Mouse (Mus musculus) forebrain, embryonic 16.5 days (tissue): ENCODE results near the gene Slc5a10. TPM values are rescaled to one million over a fixed set of nuclear protein-coding genes. Genes with fewer than 3 reads are reported as not detected.

Experiments
- ATAC-seq: fragments of 200-750 bp; cut with Nextera tagmentation; 2 replicates; pipeline ENCODE4 v1.8.0; 2017; ENCODE audit warnings: mild to moderate bottlenecking, moderate library complexity
- H3K27ac ChIP-seq: fragments of 300-500 bp; sonication (generic); 2 replicates; pipeline ENCODE4 v1.5.1; 2014; ENCODE audit warnings: low read length, control low read depth
- H3K27me3 ChIP-seq: fragments of 300-500 bp; sonication (generic); replicated peaks from 2 replicates; pipeline ENCODE4 v1.6.1; 2014; ENCODE audit warnings: low read length; ENCODE audit not compliant: control insufficient read depth, insufficient read depth
- H3K36me3 ChIP-seq: fragments of 300-500 bp; sonication (generic); 2 replicates; pipeline ENCODE4 v1.6.1; 2014; ENCODE audit not compliant: control insufficient read depth, insufficient read depth
- H3K4me1 ChIP-seq: fragments of 300-500 bp; sonication (generic); replicated peaks from 2 replicates; pipeline ENCODE4 v1.6.1; 2014; ENCODE audit warnings: low read length; ENCODE audit not compliant: control insufficient read depth, insufficient read depth
- H3K4me2 ChIP-seq: fragments of 300-500 bp; sonication (generic); 2 replicates; pipeline ENCODE4 v1.6.1; 2014; ENCODE audit warnings: mild to moderate bottlenecking, low read length, control low read depth
- H3K4me3 ChIP-seq: fragments of 300-500 bp; sonication (generic); replicated peaks from 2 replicates; pipeline ENCODE4 v1.5.1; 2014; ENCODE audit warnings: mild to moderate bottlenecking, low read length, control low read depth
- H3K9ac ChIP-seq: fragments of 300-500 bp; sonication (generic); replicated peaks from 2 replicates; pipeline ENCODE4 v1.6.1; 2014; ENCODE audit warnings: low read depth, low read length, control low read depth
- H3K9me3 ChIP-seq: fragments of 300-500 bp; sonication (generic); 2 replicates; pipeline ENCODE4 v1.6.1; 2016; ENCODE audit warnings: low read length; ENCODE audit not compliant: control insufficient read depth
- WGBS: fragments of 180-500 bp; shearing (Covaris S2); extraction: QIAGEN DNeasy Blood & Tissue Kit; methylation state at CpG from one replicate; pipeline ENCODE4 v1.1.7; 2014; 5-methylcytosine and 5-hydroxymethylcytosine counted together
- polyA plus RNA-seq: library from polyadenylated mRNA; unstranded; fragments of >200 nt; fragmentation: Nextera tagmentation; extraction: Ambion mirVana; gene quantifications from 2 replicates; pipeline ENCODE4 v1.2.1, GENCODE M21; 2015

Slc5a10 gene
- polyA plus RNA-seq, 1 experiment from 2014 or later = not detected

GRCm38 (mm10) chr11:61676216-61676854, 44.3 kb downstream of the Slc5a10 start:
- ATAC-seq = no peak
- H3K9me3 ChIP-seq = no peaks in the 10 kb centered on the region
- no peak overlapping the region for H3K4me2 ChIP-seq
- peaks cover 5% of the 10 kb centered on the region for H3K4me1 ChIP-seq
- no peak overlapping the region for H3K4me3 ChIP-seq
- no peaks in the 10 kb centered on the region for H3K27me3 ChIP-seq
- no peaks in the 10 kb centered on the region for H3K36me3 ChIP-seq
- no peak overlapping the region for H3K9ac ChIP-seq
- H3K27ac ChIP-seq = no peak overlapping the region
- 77% methylated on average over 7 of the region's 7 CpGs for WGBS

GRCm38 (mm10) chr11:61675332-61675731, 45.3 kb downstream of the Slc5a10 start:
- peaks cover 5% of the 10 kb centered on the region for H3K4me1 ChIP-seq

DNA sequence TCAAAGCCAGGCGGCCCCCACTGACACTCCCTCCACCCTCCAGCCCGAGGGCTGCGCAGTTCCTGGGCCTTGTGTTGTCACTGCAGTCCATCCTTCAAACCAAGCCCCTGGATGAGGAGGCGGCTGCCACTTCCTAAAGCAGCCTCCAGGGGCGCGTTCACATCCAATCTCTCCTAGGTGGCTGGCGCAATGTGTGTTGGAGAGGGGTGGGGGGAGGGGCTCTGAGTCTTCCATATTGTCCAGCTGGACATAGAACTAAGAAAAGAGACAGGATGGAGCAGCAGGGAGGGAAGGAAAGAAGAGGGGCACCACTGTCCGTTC, 45.8 kb downstream of the Slc5a10 start:
- Histone ChIP-seq H3K9ac (no peak overlapping the region), H3K27ac (no peak overlapping the region), H3K9me3 (no peaks in the 10 kb centered on the region), H3K27me3 (no peaks in the 10 kb centered on the region), H3K4me1 (peaks cover 5% of the 10 kb centered on the region), H3K36me3 (no peaks in the 10 kb centered on the region), H3K4me3 (no peak overlapping the region), H3K4me2 (no peak overlapping the region)
- WGBS = 4% methylated on average over 8 of the region's 8 CpGs
- ATAC-seq = peak; percentile 66

More at GRCm38 (mm10) chr11:61675332-61675731, 45.3 kb downstream of the Slc5a10 start:
- no peaks in the 10 kb centered on the region for H3K36me3 ChIP-seq
- 67% methylated on average over 2 of the region's 2 CpGs for WGBS
- no peaks in the 10 kb centered on the region for H3K27me3 ChIP-seq
- no peak overlapping the region for H3K9ac ChIP-seq
- no peak overlapping the region for H3K4me2 ChIP-seq
- no peak overlapping the region for H3K4me3 ChIP-seq
- no peak overlapping the region for H3K27ac ChIP-seq
- H3K9me3 ChIP-seq = no peaks in the 10 kb centered on the region
- no peak for ATAC-seq

DNA sequence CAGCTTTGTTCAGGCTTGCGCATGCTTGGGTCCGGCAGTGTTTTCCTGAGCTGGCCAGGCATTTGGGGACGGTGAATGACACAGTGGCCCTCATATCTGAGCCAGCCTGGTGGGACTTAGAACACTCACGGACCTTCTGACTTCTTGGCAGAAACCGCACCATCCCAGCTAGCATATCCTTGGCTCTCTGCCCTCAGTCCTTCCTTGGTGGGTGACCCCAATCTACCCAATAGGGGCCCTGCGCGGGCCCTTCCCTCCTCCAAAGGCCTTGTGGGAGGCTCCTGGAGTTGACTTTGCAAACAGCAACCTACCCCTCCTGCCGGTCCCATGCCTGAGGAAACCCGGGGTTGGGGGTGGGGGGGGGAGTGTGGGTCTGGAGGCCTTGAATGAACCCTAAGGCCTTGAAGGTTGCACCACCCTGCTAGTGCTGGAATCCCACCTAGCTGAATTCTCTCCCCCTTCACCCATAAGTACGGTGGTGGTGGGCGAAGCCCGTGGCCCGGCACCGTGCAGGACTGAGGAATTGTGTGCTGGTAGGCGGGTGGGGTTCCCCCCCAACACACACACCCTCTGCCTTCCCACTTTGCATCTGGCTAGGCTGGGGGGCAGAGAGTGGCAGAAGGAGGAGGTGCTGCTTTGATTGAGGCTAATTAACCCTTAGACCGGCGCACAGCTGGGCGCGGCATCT, 46.3 kb downstream of the Slc5a10 start:
- 23% methylated on average over 18 of the region's 19 CpGs for WGBS
- no peaks in the 10 kb centered on the region for H3K9me3 ChIP-seq

GRCm38 (mm10) chr11:61673686-61674085, 46.9 kb downstream of the Slc5a10 start:
- H3K27me3 ChIP-seq = no peaks in the 10 kb centered on the region
- no peak overlapping the region for H3K4me3 ChIP-seq
- no peaks in the 10 kb centered on the region for H3K9me3 ChIP-seq
- H3K36me3 ChIP-seq = no peaks in the 10 kb centered on the region
- peaks cover 5% of the 10 kb centered on the region for H3K4me1 ChIP-seq
- no peak overlapping the region for H3K27ac ChIP-seq
- no peak overlapping the region for H3K4me2 ChIP-seq
- H3K9ac ChIP-seq = no peak overlapping the region
- no peak for ATAC-seq
- WGBS = 32% methylated on average over 8 of the region's 8 CpGs

More for the DNA sequence above, 46.3 kb downstream of the Slc5a10 start:
- Histone ChIP-seq H3K4me3 (no peak overlapping the region), H3K4me2 (no peak overlapping the region), H3K27me3 (no peaks in the 10 kb centered on the region), H3K36me3 (no peaks in the 10 kb centered on the region), H3K4me1 (peaks cover 5% of the 10 kb centered on the region), H3K27ac (no peak overlapping the region), H3K9ac (no peak overlapping the region)
- peak; percentile 36; the same call in 1 of the 2 replicates for ATAC-seq

GRCm38 (mm10) chr11:61671781-61672383, 48.7 kb downstream of the Slc5a10 start:
- ATAC-seq = no peak
- no peaks in the 10 kb centered on the region for H3K36me3 ChIP-seq
- 69% methylated on average over 19 of the region's 19 CpGs for WGBS
- no peak overlapping the region for H3K4me3 ChIP-seq
- no peak overlapping the region for H3K27ac ChIP-seq
- peaks cover 5% of the 10 kb centered on the region for H3K4me1 ChIP-seq
- H3K9me3 ChIP-seq = no peaks in the 10 kb centered on the region
- no peak overlapping the region for H3K4me2 ChIP-seq
- no peaks in the 10 kb centered on the region for H3K27me3 ChIP-seq
- H3K9ac ChIP-seq = no peak overlapping the region

DNA sequence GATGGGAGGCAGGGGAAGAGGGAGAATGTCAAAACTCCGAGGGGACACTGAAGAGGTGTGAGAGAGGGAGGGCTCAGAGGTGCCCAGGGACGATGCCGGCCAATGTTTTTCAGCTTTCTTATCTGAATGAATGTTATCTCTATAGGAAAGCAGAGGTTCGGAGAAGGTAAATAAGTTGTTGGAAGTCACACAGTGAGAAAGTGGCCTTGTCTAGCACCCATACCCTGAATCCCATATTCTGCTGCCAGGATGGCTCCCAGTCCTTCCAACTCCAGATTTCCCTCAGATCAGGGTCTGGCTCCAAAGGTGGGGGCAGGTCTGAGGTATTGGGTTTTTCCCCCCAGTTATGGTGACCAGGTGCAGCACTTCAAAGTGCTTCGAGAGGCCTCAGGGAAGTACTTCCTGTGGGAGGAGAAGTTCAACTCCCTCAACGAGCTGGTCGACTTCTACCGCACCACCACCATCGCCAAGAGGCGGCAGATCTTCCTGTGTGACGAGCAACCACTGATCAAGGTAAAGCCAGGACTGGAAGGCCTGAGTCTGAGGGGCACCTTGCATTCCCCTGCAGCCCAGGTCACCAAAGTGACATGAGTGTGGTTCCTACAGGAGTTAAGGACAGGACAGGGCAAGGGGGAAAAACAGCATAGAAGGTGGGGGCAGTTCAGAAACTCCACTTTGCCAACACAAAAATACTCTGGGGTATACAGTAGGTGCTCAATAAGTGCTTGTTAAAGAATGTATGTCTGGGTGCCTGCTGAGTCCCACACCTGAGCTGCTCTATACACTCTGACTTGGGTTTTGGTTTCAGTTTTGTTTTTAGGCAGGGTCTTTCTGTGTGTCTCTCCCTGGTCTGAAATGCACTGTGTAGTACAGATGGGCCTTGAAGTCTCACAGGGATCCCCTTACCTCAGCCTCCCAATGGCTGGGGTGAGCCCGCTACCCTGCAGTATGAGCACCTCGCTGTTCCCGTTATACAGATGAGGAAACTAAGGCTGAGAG, 50.8 kb downstream of the Slc5a10 start:
- Histone ChIP-seq H3K4me3 (no peak overlapping the region), H3K27ac (no peak overlapping the region), H3K4me1 (peaks cover 3% of the 10 kb centered on the region), H3K9me3 (no peaks in the 10 kb centered on the region), H3K36me3 (no peaks in the 10 kb centered on the region), H3K9ac (no peak overlapping the region), H3K27me3 (no peaks in the 10 kb centered on the region), H3K4me2 (no peak overlapping the region)
- no peak for ATAC-seq
- WGBS = 85% methylated on average over 14 of the region's 14 CpGs

GRCm38 (mm10) chr11:61667782-61668181, 52.8 kb downstream of the Slc5a10 start:
- Histone ChIP-seq H3K4me1 (no peaks in the 10 kb centered on the region), H3K27ac (no peak overlapping the region), H3K4me3 (no peak overlapping the region), H3K9ac (no peak overlapping the region), H3K9me3 (no peaks in the 10 kb centered on the region), H3K36me3 (no peaks in the 10 kb centered on the region), H3K27me3 (no peaks in the 10 kb centered on the region), H3K4me2 (no peak overlapping the region)
- ATAC-seq = no peak
- 85% methylated on average over 5 of the region's 5 CpGs for WGBS

- Histone ChIP-seq H3K9me3 (no peaks in the 10 kb centered on the region), H3K4me2 (no peak overlapping the region), H3K9ac (no peak overlapping the region), H3K27ac (no peak overlapping the region), H3K36me3 (no peaks in the 10 kb centered on the region), H3K4me1 (no peaks in the 10 kb centered on the region), H3K27me3 (no peaks in the 10 kb centered on the region), H3K4me3 (no peak overlapping the region)
- ATAC-seq = no peak
- WGBS = 84% methylated on average over 5 of the region's 5 CpGs
Observed at GRCm38 (mm10) chr11:61667248-61667647, 53.4 kb downstream of the Slc5a10 start.
